Mouse (Mus musculus) small intestine, adult 2 months (tissue): ENCODE data around the gene Rpl15.
"Not testable (repeated sequence)": the region's sequence is repeated elsewhere in the genome, so short reads cannot be mapped to it uniquely, and the experiment has no call there.

Experiments used
- CTCF ChIP-seq: fragments of 200-500 bp; IDR thresholded peaks from 2 replicates; pipeline ENCODE4 v1.5.1; 2012; ENCODE audit warnings: low read depth, mild to moderate bottlenecking, control low read depth, inconsistent platforms, low read length, moderate library complexity, mixed read lengths; ENCODE audit not compliant: insufficient replicate concordance, insufficient read length; ENCODE audit errors: extremely low read depth
- POLR2A ChIP-seq: fragments of 200-500 bp; IDR thresholded peaks from 2 replicates; pipeline ENCODE4 v1.6.1; 2012; ENCODE audit warnings: low read depth, mild to moderate bottlenecking, control low read depth, inconsistent platforms, low read length, moderate library complexity

DNA sequence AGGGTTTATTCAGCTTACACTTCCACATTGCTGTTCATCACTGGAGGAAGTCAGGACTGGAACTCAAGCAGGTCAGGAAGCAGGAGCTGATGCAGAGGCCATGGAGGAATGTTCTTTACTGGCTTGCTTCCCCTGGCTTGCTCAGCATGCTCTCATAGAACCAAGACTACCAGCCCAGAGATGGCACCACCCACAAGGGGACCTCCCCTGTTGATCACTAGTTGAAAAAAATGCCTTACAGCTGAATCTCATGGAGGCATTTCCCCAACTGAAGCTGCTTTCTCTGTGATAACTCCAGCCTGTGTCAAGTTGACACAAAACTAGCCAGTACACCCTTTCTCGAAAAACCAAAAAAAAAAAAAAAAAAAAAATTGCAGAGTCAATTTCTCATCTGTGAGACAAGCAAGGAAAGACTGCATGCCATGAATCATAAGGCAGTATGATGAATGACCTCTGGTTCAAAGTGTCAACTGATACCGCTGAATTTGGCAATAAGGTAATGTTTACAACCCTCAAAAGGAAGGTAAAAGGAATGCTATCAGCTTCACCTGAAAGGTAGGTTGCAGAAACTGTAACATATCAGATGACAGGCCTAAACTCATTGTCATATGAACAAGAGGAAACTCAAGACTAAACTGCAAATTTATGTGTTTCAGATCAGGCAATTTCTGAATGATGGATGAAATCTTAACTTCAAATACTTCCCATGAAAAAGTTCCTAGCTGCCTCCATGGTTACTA, 34.5 kb downstream of the Rpl15 start:
- not testable (repeated sequence) for TF ChIP-seq POLR2A, CTCF
